Mouse (Mus musculus): ENCODE results near the gene Mfrp. TPM values are rescaled to one million over a fixed set of nuclear protein-coding genes. Genes with fewer than 3 reads are reported as not detected.
"Not testable (repeated sequence)": the region's sequence is repeated elsewhere in the genome, so short reads cannot be mapped to it uniquely, and the experiment has no call there.

Mfrp gene
- total RNA-seq, 2 experiments from 2014 or later = not detected

DNA sequence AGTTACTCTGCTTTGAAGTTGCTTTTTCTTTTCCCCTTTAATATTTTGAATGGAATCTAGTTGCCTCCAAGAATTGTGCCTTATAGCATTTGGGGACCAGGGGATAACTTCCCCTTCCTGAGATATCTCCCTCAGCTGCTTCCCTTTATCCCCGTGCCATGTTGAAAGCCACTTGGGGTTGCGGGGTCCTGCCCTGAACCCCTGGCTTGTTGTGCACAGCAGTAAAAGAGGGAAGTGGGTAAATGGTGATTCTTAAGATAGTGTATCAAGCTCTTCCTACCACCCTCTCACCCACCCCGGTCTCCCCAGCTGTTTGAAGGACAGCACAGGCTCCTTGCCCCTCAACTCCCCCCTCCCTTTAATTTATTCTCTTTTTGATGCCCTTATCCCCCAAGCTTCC, 6.8 kb upstream of the Mfrp start:
- DNase-seq = no peak
- intact Hi-C loops (cut with DNase I) = loop anchor here (2.0 kb wide), 1 partner anchor 22 kb away; no protein-coding TSS in a partner anchor

- intact Hi-C loops (cut with DNase I) = loop anchor here (2.0 kb wide), 1 partner anchor 23 kb away; no protein-coding TSS in a partner anchor
- no peak for DNase-seq
Observed at GRCm38 (mm10) chr9:44095781-44096180, 5.7 kb upstream of the Mfrp start.

- DNase-seq = peak; percentile 65 to 71
- intact Hi-C loops (cut with DNase I) = no loop called here
Observed at GRCm38 (mm10) chr9:44096536-44096935, 5.0 kb upstream of the Mfrp start.

DNA sequence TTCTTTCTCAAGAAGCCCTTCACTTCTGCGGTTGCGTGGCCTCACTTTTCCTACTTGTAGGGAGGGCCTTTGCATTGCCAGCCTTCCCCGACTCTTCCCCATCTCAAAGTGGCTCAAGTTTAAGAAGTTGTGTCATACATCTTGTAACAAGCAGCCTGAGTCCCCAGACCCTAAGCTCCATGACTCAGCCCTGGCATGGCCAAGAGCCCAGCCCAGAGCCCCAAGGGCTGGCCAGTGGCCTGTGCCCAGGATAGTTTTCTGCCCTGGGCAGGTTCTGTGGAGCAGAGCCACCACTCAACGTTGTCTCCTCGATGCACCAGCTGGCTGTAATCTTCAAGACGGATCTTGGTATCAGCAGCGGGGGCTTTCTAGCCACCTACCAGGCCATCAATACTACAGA, 3.4 kb downstream of the Mfrp start:
- no peak for DNase-seq
- intact Hi-C loops (cut with DNase I) = loop anchor here (5.0 kb wide), 1 partner anchor 118 kb away; no protein-coding TSS in a partner anchor

- DNase-seq = no peak
- intact Hi-C loops (cut with DNase I) = loop anchor here (5.0 kb wide), 1 partner anchor 118 kb away; no protein-coding TSS in a partner anchor
Observed at GRCm38 (mm10) chr9:44105781-44106180, 4.3 kb downstream of the Mfrp start.

DNA sequence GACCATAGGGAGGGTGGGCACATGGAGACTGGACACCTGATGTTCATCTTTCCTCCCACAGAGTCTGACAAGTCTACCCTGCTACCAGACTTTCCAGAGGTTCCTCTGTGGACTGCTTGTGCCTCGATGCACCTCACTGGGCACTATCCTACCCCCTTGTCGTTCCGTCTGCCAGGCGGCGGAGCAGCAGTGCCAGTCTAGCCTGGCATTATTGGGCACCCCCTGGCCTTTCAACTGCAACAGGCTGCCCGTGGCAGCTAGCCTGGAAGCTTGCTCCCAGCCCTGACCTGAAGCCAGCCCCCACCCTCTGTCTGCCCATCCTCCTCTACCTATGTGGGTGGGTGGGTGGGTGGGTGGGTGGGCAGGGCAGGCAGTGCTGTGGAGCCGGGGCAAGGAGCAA, 4.7 kb downstream of the Mfrp start:
- intact Hi-C loops (cut with DNase I) = loop anchor here (5.0 kb wide), 1 partner anchor 119 kb away; no protein-coding TSS in a partner anchor
- DNase-seq = no peak

DNA sequence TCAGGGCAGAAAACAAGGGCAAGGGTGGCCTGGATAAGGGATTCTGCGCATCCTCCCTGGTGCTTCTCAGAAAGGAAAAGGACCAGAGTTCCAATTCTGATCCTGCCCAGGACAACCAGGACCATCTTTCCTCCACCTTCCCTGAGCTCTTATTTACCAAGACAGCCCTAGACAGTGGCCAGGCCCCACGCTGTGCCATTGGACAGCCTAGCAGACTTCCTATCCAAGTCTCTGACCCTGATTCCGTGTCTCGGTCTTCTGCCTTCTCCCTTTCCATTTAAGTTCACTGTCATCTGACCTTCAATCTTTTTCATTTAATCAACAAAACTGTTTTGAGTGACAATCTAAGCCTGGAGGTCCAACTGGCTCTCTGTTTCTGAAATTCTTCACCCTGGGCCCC, 5.1 kb downstream of the Mfrp start:
- DNase-seq = no peak
- intact Hi-C loops (cut with DNase I) = loop anchor here (5.0 kb wide), 1 partner anchor 119 kb away; no protein-coding TSS in a partner anchor

GRCm38 (mm10) chr9:44107110-44107509, 5.6 kb downstream of the Mfrp start, which contains the start of gene C1qtnf5:
Gene C1qtnf5, plus strand, starts transcription at chr9:44107245.
- intact Hi-C loops (cut with DNase I) = loop anchor here (5.0 kb wide), 1 partner anchor 120 kb away; no protein-coding TSS in a partner anchor
- peak; percentile 93 for DNase-seq

GRCm38 (mm10) chr9:44107557-44108179, 6.1 kb downstream of the Mfrp start:
- intact Hi-C loops (cut with DNase I) = loop anchor here (2.0 to 5.0 kb wide), 2 partner anchors 41 to 120 kb away; partner anchors contain the start of gene Usp2
- peak; percentile 37 to 70 for DNase-seq

GRCm38 (mm10) chr9:44108269-44109055, 6.9 kb downstream of the Mfrp start:
- DNase-seq = no peak
- intact Hi-C loops (cut with DNase I) = loop anchor here (2.0 to 5.0 kb wide), 2 partner anchors 42 to 121 kb away; partner anchors contain the start of gene Usp2

GRCm38 (mm10) chr9:44109360-44110095, 8.0 kb downstream of the Mfrp start:
- peak; percentile 78 to 88 for DNase-seq
- intact Hi-C loops (cut with DNase I) = loop anchor here (2.0 to 5.0 kb wide), 2 partner anchors 43 to 122 kb away; partner anchors contain the start of gene Usp2

DNA sequence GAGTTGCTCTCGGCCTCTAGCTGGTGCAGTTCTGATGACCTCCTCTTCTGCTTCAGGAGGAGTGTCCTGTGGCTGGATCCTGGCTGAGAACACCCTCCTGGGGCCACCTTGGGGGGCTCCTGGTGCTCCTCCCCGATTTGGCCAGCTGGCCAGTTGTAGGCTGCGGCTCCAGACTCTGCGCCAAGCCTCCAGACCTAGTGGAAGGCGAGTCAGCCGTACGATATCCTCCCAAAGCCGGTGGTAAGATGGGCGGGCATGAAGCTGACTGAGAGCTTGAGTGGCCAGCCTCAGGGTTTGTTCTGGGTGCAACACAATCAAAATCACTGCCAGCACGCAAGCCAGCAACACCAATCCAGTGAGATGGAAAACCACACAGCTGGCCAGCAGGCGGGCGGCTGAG, 10.4 kb downstream of the Mfrp start:
- DNase-seq; intact Hi-C loops (cut with DNase I): not testable (repeated sequence)

GRCm38 (mm10) chr9:44113105-44113789, 11.7 kb downstream of the Mfrp start, which contains the start of the genes Gm49380 and Rnf26:
Gene Gm49380, minus strand, starts transcription at chr9:44113500.
Gene Rnf26, minus strand, starts transcription at chr9:44113517.
- DNase-seq = peak; percentile 98
- intact Hi-C loops (cut with DNase I) = no loop called here

DNA sequence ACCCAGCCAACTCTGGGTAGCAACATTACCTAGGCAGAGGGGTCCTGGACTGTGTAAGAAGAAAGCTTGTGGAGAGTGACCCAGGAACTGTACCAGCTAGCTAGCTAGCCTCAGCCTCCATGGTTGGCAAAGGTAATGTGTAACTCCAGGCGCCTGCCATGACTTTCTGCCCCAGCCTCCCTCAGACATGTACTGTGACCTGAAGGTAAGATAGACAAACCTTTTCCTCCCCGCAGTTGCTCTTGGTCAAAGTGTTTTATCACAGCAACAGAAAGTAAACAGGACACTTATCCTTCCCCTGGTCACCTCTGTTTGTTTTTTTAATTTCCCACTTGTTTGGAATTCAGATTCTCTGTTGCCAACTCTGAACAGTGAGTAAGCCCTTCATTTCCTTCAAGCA, 12.9 kb downstream of the Mfrp start:
- no peak for DNase-seq
- intact Hi-C loops (cut with DNase I) = no loop called here

DNA sequence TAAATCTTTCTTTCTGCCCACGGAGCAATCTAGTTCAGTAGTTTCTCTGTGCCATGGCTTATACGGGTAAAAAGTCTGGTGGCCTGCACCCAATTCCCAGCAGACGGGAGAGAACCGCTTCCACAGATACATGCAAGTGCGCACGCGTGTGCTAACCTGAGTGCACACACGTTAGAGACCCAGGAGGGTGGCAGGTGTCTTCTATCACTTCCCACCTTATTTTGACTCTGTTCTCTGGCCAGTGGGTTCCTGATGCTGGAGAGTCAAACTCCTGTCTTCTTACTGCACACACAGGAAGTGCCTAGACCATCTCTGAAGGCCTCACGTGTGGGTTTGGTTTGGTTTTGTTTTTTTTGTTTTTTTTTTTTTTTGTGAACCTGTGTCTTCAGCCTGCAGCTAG, 14.1 kb downstream of the Mfrp start:
- intact Hi-C loops (cut with DNase I) = no loop called here
- DNase-seq = no peak

DNA sequence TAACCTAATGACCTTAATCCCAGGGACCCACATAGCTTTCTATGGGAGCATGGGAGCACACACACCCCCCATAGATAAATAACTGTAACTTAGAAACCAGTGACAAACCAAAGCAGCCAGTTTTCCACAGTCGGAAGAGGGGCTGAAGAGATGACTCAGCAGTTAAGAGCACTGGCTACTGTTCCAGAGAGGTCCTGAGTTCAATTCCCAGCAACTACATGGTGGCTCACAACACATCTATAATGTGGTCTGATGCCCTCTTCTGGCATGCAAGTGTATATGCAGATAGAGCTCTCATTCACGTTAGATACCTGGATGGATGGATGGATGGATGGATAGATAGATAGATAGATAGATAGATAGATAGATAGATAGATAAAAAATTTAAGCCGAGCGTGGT, 14.7 kb downstream of the Mfrp start:
- intact Hi-C loops (cut with DNase I) = no loop called here

DNA sequence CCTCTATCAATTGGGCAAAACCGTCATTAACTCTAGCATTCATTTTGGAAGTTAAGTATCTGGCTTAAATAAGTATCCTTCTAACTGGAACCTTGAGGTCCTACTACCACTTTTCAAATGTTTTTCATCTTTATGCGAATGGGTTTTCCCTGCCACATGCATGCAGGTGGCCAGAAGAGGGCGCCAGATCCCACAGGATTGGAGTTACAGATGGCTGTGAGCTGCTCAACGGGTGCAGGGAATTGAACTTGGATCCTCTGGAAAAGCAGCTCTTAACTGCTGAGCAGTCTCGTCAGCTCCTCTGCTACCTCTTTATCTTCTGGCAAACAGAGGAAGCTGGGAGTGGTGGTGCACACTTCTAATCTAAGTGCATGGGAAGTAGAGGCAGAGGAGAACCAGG, 17.5 kb downstream of the Mfrp start:
- DNase-seq = no peak
- intact Hi-C loops (cut with DNase I) = no loop called here

More for the DNA sequence above, 14.7 kb downstream of the Mfrp start:
- no peak for DNase-seq

DNA sequence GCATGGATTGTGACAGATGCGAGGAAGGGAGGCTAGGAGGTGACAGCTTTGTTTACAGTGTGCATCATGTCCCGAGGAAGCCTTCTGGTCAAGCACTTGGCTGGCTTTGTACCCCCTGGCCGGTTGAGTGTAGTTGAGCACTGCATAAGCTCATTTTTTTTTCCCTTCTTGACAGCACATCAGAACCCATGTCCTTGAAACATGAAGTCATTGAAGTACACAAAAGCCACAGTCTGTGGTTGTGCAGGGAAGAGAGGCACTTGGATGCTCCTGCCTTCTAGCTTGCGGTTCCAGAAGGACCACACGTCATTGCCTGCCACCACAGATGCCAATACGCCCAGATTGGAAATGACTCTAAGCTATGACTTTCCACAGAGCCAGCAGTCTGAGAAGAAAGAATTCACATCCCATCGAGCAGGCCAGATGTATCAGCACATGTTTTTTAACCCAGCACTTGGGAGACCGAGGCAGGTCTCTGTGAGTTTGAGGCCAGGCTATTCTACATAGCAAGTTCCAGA, 18.5 kb downstream of the Mfrp start:
- no peak for DNase-seq

DNA sequence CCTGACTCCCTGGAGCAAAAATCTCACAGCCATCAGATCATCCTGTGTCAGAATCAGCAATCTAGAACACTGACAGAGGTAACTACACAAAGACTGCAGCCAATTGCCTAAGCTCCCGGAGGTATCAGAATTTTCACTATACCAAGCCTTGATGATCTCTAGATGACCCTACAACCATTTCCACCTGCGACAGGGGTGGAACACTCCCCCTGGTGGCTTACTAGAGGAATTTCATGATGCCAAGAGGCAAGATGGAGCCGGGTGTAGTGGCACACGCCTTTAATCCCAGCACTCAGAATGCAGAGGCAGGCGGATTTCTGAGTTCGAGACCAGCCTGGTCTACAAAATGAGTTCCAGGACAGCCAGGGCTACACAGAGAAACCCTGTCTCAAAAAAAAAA, 22.8 kb downstream of the Mfrp start:
- no peak for DNase-seq
- intact Hi-C loops (cut with DNase I) = no loop called here

More for the DNA sequence above, 18.5 kb downstream of the Mfrp start:
- intact Hi-C loops (cut with DNase I) = no loop called here

DNA sequence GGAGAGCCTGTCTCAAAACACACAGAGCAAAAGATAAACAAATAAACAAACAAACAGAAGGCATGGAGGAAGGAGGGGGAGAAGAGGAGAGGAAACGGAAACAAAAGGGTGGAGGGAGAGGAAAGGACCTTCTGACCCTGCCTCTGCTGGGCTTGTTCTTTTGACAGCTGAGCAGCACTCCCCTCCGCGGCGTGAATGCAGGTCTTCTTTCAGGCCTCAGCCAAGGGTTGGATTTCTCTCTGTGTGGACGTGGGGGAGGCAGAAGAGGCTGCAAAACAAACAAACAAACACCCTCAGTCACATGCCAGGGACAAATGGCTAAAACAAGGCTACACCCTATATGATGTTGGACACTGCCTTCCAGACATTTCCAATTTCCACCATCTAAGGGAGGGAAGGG, 23.5 kb downstream of the Mfrp start:
- intact Hi-C loops (cut with DNase I) = loop anchor here (5.0 kb wide), 2 partner anchors 57 to 267 kb away; no protein-coding TSS in a partner anchor
- no peak for DNase-seq
